Mouse (Mus musculus) ES-Bruce4 (cell line): ENCODE results near the gene Efemp2.

ENCODE experiments used
- CTCF ChIP-seq: IDR thresholded peaks from one replicate; pipeline ENCODE4 v1.8.1; 2011; ENCODE audit warnings: low read depth, low read length
- EP300 ChIP-seq: IDR thresholded peaks from 2 replicates; pipeline ENCODE4 v1.6.1; 2011; ENCODE audit warnings: low read depth, low read length; ENCODE audit not compliant: insufficient read depth
- POLR2A ChIP-seq: IDR thresholded peaks from one replicate; pipeline ENCODE4 v1.8.1; 2011; ENCODE audit warnings: low read length; ENCODE audit not compliant: insufficient read depth

DNA sequence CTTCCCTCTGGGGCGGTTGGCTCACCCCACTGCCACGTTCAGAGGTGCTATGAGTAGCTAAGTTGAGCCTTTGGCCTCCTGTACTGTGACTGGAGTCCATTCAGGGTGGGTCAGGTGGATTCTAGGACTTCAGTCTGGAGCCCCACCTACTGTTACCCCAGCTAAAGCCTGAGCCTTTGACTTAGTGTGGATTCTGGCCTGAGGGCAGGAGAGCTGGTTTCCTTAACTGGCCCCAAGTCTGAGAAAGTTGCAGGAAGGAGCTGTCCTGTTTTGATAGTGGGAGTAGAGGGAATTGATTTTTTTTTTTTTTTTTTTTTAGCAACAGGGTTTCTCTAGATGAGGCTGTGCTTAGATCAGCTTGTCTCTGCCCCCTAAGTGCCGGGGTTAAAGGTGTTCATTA, 20.6 kb downstream of the Efemp2 start:
- TF ChIP-seq CTCF (no peak), EP300 (no peak), POLR2A (no peak)
